Comparison of ENCODE assay signal across 8 mouse cellular contexts in genomic region chr2:104034832-104035472, GRCm38 (mm10). TPM values are rescaled to one million over a fixed set of nuclear protein-coding genes. Genes with fewer than 3 reads are reported as not detected.
DNase-seq lines count a peak whose midpoint lies in the region; ATAC-seq and TF ChIP-seq lines count a peak whose summit lies in the region.

No protein-coding gene starts in this region.

- H3K9me3 ChIP-seq in forebrain, embryonic 16.5 days (ENCODE audit: control insufficient read depth, low read length) = no peaks in the 10 kb centered on the region
- no peaks in the 10 kb centered on the region for H3K9me3 ChIP-seq in intestine, embryonic 14.5 days (ENCODE audit: control insufficient read depth, low read length)

- 33% methylated on average over 3 of the region's 3 CpGs for WGBS in forebrain, embryonic 16.5 days
- WGBS in intestine, embryonic 14.5 days = 30% methylated on average over 3 of the region's 3 CpGs
- WGBS in spleen, adult 2 months = 38% methylated on average over 3 of the region's 3 CpGs

- ATAC-seq in forebrain, embryonic 16.5 days = peak; percentile 40
- no peak; the same call in 1 of the 2 replicates for ATAC-seq in intestine, embryonic 14.5 days (replicated peaks; ENCODE audit: low FRiP score, low TSS enrichment, low read depth)

- H3K27me3 ChIP-seq in forebrain, embryonic 16.5 days (replicated peaks; ENCODE audit: control insufficient read depth, insufficient read depth, low read length) = no peaks in the 10 kb centered on the region
- no peaks in the 10 kb centered on the region for H3K27me3 ChIP-seq in intestine, embryonic 14.5 days (replicated peaks; ENCODE audit: control insufficient read depth, insufficient read depth, low read length)
- H3K27me3 ChIP-seq in spleen, adult 2 months (ENCODE audit: control insufficient read depth, insufficient read depth, low read length) = no peaks in the 10 kb centered on the region

- H3K9ac ChIP-seq in forebrain, embryonic 16.5 days (replicated peaks; ENCODE audit: low read depth, low read length) = no peak overlapping the region
- H3K9ac ChIP-seq in intestine, embryonic 14.5 days (ENCODE audit: low read length) = no peak overlapping the region

- no peak for TF ChIP-seq POLR2A in spleen, adult 2 months (IDR thresholded peaks at IDR 0.05; ENCODE audit: low read depth, low read length)

- peaks cover 7% of the 10 kb centered on the region; the same call in 1 of the 2 replicates for H3K36me3 ChIP-seq in forebrain, embryonic 16.5 days (ENCODE audit: control insufficient read depth, insufficient read depth)
- peaks cover 62% of the 10 kb centered on the region for H3K36me3 ChIP-seq in intestine, embryonic 14.5 days (ENCODE audit: control insufficient read depth, insufficient read depth, low read length)
- peaks cover 29% of the 10 kb centered on the region for H3K36me3 ChIP-seq in spleen, adult 2 months (ENCODE audit: control insufficient read depth, insufficient read depth, low read length)

- peak; percentile 52 for DNase-seq in urinary bladder, postnatal 14 days (ENCODE audit: low spot score)
- no peak for DNase-seq in urinary bladder, adult 2 months (ENCODE audit: low spot score)
- peak; percentile 67 to 73 for DNase-seq in cerebellum, adult 18-20 months
- DNase-seq in intestine, embryonic 14.5 days (ENCODE audit: low spot score) = peak; percentile 77
- DNase-seq in left cerebral cortex, postnatal 10 days (ENCODE audit: extremely low spot score in 1 of 2, low spot score in 2 of 2) = peak; percentile 51 to 56
- DNase-seq in mesoderm, embryonic 11.5 days (ENCODE audit: low read depth, low spot score) = peak; percentile 76
- peak in 1 of 2 experiments; percentile 23 for DNase-seq in spleen, adult 2 months (ENCODE audit: low read depth in 1 of 2, low spot score in 2 of 2)

- intact Hi-C loops in left cerebral cortex, postnatal 10 days (cut with DNase I) = loop anchor here (10.0 kb wide), 2 partner anchors 90 to 390 kb away; partner anchors contain the start of gene A930018P22Rik

- no peak overlapping the region for H3K4me2 ChIP-seq in forebrain, embryonic 16.5 days (ENCODE audit: low read length)
- H3K4me2 ChIP-seq in intestine, embryonic 14.5 days (ENCODE audit: low read length) = no peak overlapping the region

- TF ChIP-seq CTCF in spleen, adult 2 months (IDR thresholded peaks at IDR 0.05; ENCODE audit: extremely low read depth, insufficient read depth, insufficient read length, insufficient replicate concordance) = peak; percentile 52; the same call in 1 of the 2 replicates

- peaks cover under 1% of the 10 kb centered on the region; the same call in 1 of the 2 replicates for H3K4me1 ChIP-seq in forebrain, embryonic 16.5 days (replicated peaks; ENCODE audit: control insufficient read depth, insufficient read depth, low read length)
- H3K4me1 ChIP-seq in intestine, embryonic 14.5 days (replicated peaks; ENCODE audit: control insufficient read depth, insufficient read depth, low read length) = peaks cover under 1% of the 10 kb centered on the region; the same call in 1 of the 2 replicates
- no peaks in the 10 kb centered on the region for H3K4me1 ChIP-seq in spleen, adult 2 months (ENCODE audit: control insufficient read depth, insufficient read depth, insufficient read length)

- H3K4me3 ChIP-seq in forebrain, embryonic 16.5 days (replicated peaks; ENCODE audit: low read length) = no peak overlapping the region
- H3K4me3 ChIP-seq in intestine, embryonic 14.5 days (ENCODE audit: low read depth, low read length) = no peak overlapping the region
- H3K4me3 ChIP-seq in spleen, adult 2 months (ENCODE audit: extremely low read depth, insufficient read depth, insufficient read length) = no peak overlapping the region

- no peak overlapping the region for H3K27ac ChIP-seq in forebrain, embryonic 16.5 days (ENCODE audit: low read length)
- no peak overlapping the region for H3K27ac ChIP-seq in intestine, embryonic 14.5 days (ENCODE audit: low read depth)
- no peak overlapping the region for H3K27ac ChIP-seq in spleen, adult 2 months (ENCODE audit: insufficient read depth, low read length)

RNA-seq across cellular contexts. Expression of gene 4931422A03Rik, which starts 6.8 kb away (rescaled TPM):
- polyA plus RNA-seq in urinary bladder, adult 2 months (2012; rRNA removed) = 0.41 TPM in 1 of 2 replicates, not detected in the other
- 2.2 and 3.2 TPM in 2 replicates for polyA plus RNA-seq in forebrain, embryonic 16.5 days (2015; fragmentation: Nextera tagmentation; extraction: Ambion mirVana)
- 1.9 and 2.1 TPM in 2 replicates for polyA plus RNA-seq in intestine, embryonic 14.5 days (2014; fragmentation: Nextera tagmentation; extraction: Ambion mirVana)
- not detected for total RNA-seq in left cerebral cortex, postnatal 10 days (2021)
- not detected in 2 replicates for polyA plus RNA-seq in spleen, adult 2 months (2012; rRNA removed)

RNA-seq across cellular contexts. Expression of gene Fbxo3, which starts 7.4 kb away (rescaled TPM):
- 51.2 and 54.3 TPM in 2 replicates for polyA plus RNA-seq in urinary bladder, adult 2 months (2012; rRNA removed)
- 64.3 and 66.1 TPM in 2 replicates for polyA plus RNA-seq in forebrain, embryonic 16.5 days (2015; fragmentation: Nextera tagmentation; extraction: Ambion mirVana)
- polyA plus RNA-seq in intestine, embryonic 14.5 days (2014; fragmentation: Nextera tagmentation; extraction: Ambion mirVana) = 49.6 and 53.4 TPM in 2 replicates
- 10 to 100 TPM; 53.6 to 53.8 TPM for total RNA-seq in left cerebral cortex, postnatal 10 days (2021)
- 9.5 and 9.6 TPM in 2 replicates for polyA plus RNA-seq in spleen, adult 2 months (2012; rRNA removed)

RNA-seq across cellular contexts. Expression of gene Gm10912, which starts 30.7 kb away (rescaled TPM):
- 0.12 and 0.25 TPM in 2 replicates for polyA plus RNA-seq in urinary bladder, adult 2 months (2012; rRNA removed)
- not detected in 2 replicates for polyA plus RNA-seq in forebrain, embryonic 16.5 days (2015; fragmentation: Nextera tagmentation; extraction: Ambion mirVana)
- polyA plus RNA-seq in intestine, embryonic 14.5 days (2014; fragmentation: Nextera tagmentation; extraction: Ambion mirVana) = 0.11 TPM in 1 of 2 replicates, not detected in the other
- total RNA-seq in left cerebral cortex, postnatal 10 days (2021) = under 1 TPM in 1 of 2 experiments, not detected in 1; 0.49 TPM
- 0.06 and 0.09 TPM in 2 replicates for polyA plus RNA-seq in spleen, adult 2 months (2012; rRNA removed)

RNA-seq across cellular contexts. Expression of gene Gm10799, which starts 33.4 kb away (rescaled TPM):
- not detected in 2 replicates for polyA plus RNA-seq in urinary bladder, adult 2 months (2012; rRNA removed)
- not detected in 2 replicates for polyA plus RNA-seq in forebrain, embryonic 16.5 days (2015; fragmentation: Nextera tagmentation; extraction: Ambion mirVana)
- not detected in 2 replicates for polyA plus RNA-seq in intestine, embryonic 14.5 days (2014; fragmentation: Nextera tagmentation; extraction: Ambion mirVana)
- total RNA-seq in left cerebral cortex, postnatal 10 days (2021) = not detected
- not detected in 2 replicates for polyA plus RNA-seq in spleen, adult 2 months (2012; rRNA removed)

RNA-seq across cellular contexts. Expression of gene Cd59b, which starts 34.7 kb away (rescaled TPM):
- polyA plus RNA-seq in urinary bladder, adult 2 months (2012; rRNA removed) = 17.4 and 18.2 TPM in 2 replicates
- 1.1 and 2.1 TPM in 2 replicates for polyA plus RNA-seq in forebrain, embryonic 16.5 days (2015; fragmentation: Nextera tagmentation; extraction: Ambion mirVana)
- polyA plus RNA-seq in intestine, embryonic 14.5 days (2014; fragmentation: Nextera tagmentation; extraction: Ambion mirVana) = 3.8 and 5.1 TPM in 2 replicates
- 1 to 10 TPM in 1 of 2 experiments, not detected in 1; 1.3 TPM for total RNA-seq in left cerebral cortex, postnatal 10 days (2021)
- 1.2 and 3.1 TPM in 2 replicates for polyA plus RNA-seq in spleen, adult 2 months (2012; rRNA removed)
